Mouse (Mus musculus) ES-E14 (cell line): ENCODE measurements around the gene Sbf2. TPM values are rescaled to one million over a fixed set of nuclear protein-coding genes. Genes with fewer than 3 reads are reported as not detected.

ENCODE experiments used
- DNase-seq: peaks from one replicate; pipeline ENCODE4 v3.0.0-alpha.2; 2013; ENCODE audit warnings: low read depth, low spot score
- H3K27ac ChIP-seq: 2 replicates; pipeline ENCODE4 v1.5.1; 2012; ENCODE audit warnings: low read depth, mild to moderate bottlenecking, low read length, moderate library complexity, mixed read lengths; ENCODE audit not compliant: poor library complexity, insufficient read depth, severe bottlenecking
- H3K36me3 ChIP-seq: 2 replicates; pipeline ENCODE4 v1.6.1; 2012; ENCODE audit warnings: mild to moderate bottlenecking, low read length, moderate library complexity, mixed read lengths; ENCODE audit not compliant: control insufficient read depth, poor library complexity, insufficient read depth, severe bottlenecking
- H3K4me1 ChIP-seq, 2 experiments: fragments of 150-350 bp in 1 of 2; sonication (generic) in 1 of 2; 2 replicates each; pipeline ENCODE4 v1.6.1; 2012; ENCODE audit warnings: low read length in 2 of 2, mild to moderate bottlenecking in 1 of 2, mixed read lengths in 1 of 2; ENCODE audit not compliant: control insufficient read depth in 2 of 2, insufficient read depth in 2 of 2, poor library complexity in 1 of 2
- H3K4me3 ChIP-seq, 2 experiments: fragments of 150-350 bp in 1 of 2; sonication (generic) in 1 of 2; 2 replicates each; pipeline ENCODE4 v1.5.1; 2012; ENCODE audit warnings: low read length in 2 of 2, low read depth in 1 of 2, mild to moderate bottlenecking in 1 of 2, mixed read lengths in 1 of 2; ENCODE audit not compliant: insufficient read depth in 1 of 2, poor library complexity in 1 of 2, severe bottlenecking in 1 of 2
- H3K9ac ChIP-seq: 2 replicates; pipeline ENCODE4 v1.6.1; 2012; ENCODE audit warnings: low read depth, mild to moderate bottlenecking, low read length, mixed read lengths; ENCODE audit not compliant: poor library complexity, insufficient read depth, severe bottlenecking
- H3K9me3 ChIP-seq: fragments of 150-350 bp; sonication (generic); 2 replicates; pipeline ENCODE4 v1.6.1; 2012; ENCODE audit warnings: low read depth, mild to moderate bottlenecking, low read length; ENCODE audit not compliant: control insufficient read depth, insufficient read depth
- CHD2 ChIP-seq: IDR thresholded peaks from 2 replicates; pipeline ENCODE4 v1.6.1; 2014; ENCODE audit warnings: mild to moderate bottlenecking, low read depth, low read length, inconsistent platforms
- HCFC1 ChIP-seq: IDR thresholded peaks from 2 replicates; pipeline ENCODE4 v1.6.1; 2012; ENCODE audit warnings: low read length, inconsistent platforms, borderline replicate concordance; ENCODE audit not compliant: insufficient read depth
- MAFK ChIP-seq: IDR thresholded peaks from 2 replicates; pipeline ENCODE4 v1.6.1; 2014; ENCODE audit warnings: mild to moderate bottlenecking, low read depth, low read length, inconsistent platforms; ENCODE audit not compliant: insufficient read depth
- ZC3H11A ChIP-seq: IDR thresholded peaks from 2 replicates; pipeline ENCODE4 v1.6.1; 2012; ENCODE audit warnings: low read depth, mild to moderate bottlenecking, inconsistent platforms, low read length, borderline replicate concordance
- ZNF384 ChIP-seq: IDR thresholded peaks from 2 replicates; pipeline ENCODE4 v1.6.1; 2012; ENCODE audit warnings: low read depth, low read length, inconsistent platforms
- in situ Hi-C, 2 experiments: fragments of 600-800 bp; cut with MboI; formaldehyde crosslinking; loops; one replicate each; pipeline ENCODE4 v1.15.1; 2025; ENCODE audit warnings: low sequenced_read_pairs in 2 of 2, inconsistent platforms in 1 of 2; ENCODE audit not compliant: unreplicated experiment in 2 of 2
- total RNA-seq: library from RNA; depleted of rRNA; stranded (reverse); fragments of 300-350 nt; gene quantifications from 2 replicates; pipeline ENCODE4 v1.2.3, GENCODE M21; 2012

Gene Sbf2
- total RNA-seq, 1 experiment, result 17.4 TPM

DNA sequence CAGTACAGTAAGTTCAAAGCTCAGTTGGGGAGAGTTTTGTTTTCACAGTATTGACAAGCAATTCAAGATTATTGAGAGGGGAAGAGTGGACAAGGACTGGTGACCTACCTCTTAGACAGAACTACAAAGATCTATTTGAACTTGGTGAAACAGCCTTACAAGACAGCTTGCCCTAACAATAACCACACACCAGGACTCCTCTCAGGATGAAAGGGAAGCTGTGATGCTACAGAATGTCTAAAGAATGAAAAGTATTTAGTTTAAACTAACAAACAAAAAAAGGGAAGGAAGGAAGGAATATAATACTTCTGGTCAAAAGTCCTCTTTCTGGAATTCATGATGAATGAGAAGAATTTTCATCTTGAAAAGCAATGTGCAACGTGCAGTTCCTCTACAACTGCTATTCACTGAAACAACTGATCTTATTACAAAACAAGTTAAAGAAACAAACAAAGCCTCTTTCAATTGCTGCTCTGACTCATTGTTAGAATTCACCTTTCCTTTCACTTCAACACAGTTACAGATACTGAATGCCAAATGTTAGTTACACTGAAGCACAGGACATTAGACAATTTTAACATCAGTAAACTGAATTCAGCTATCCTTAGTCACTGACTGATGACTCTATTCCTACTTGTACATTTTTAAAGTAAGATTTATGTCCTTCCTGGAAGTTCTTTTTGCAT lies 89.5 kb downstream of the Sbf2 start:
- no peaks in the 10 kb centered on the region for H3K4me1 ChIP-seq
- H3K27ac ChIP-seq, result no peak overlapping the region
- H3K9me3 ChIP-seq, result no peaks in the 10 kb centered on the region
- no peak for DNase-seq
- no peak overlapping the region for H3K9ac ChIP-seq
- TF ChIP-seq ZNF384, result no peak
- TF ChIP-seq CHD2, result no peak
- no peak for TF ChIP-seq ZC3H11A
- no peak for TF ChIP-seq HCFC1
- TF ChIP-seq MAFK, result no peak
- H3K4me3 ChIP-seq, result no peak overlapping the region
- in situ Hi-C loops, result no loop called here
- H3K36me3 ChIP-seq, result no peaks in the 10 kb centered on the region

DNA sequence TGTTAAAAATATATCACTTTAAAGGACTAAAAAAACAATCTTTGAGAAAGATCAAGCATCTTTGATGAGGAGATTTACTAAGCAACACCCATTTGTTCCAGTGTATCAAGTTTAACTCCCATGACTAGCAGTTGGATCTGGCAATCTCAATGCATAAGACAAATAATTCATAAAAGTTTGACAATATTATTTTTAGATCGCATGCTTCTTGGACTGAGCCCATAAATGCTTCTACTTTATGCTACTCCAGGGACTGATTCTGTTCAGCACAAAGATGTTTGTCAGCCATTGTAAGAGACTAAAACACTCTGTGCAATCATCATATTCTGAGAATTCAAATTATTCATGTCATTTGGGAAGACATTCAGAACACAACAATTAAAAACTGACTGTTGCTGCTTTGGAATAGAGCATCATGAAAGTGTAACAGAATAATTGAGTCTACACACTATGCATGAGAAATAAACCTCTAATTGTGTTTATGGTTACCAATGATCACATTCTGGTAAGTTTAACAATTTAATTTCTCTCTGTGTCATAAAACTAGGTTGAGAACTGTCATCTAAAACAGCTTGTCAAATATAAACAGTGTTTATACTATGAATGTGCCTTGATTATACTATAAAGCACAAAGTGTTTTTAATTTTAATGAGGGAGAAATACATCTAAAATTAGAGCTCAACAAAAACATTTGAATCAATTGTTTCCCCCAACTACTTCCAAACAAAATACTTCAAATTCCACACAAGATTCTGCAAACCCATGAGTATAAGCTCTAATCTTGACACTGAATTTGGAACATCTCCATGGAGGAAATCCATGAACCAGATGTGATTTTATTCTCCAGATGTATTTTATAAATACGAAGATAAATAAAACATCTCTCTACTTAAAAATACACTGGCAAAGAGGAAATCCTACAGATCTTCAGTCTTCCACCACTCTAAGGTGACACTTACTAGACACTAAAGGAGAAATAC lies 98.2 kb downstream of the Sbf2 start:
- TF ChIP-seq MAFK (no peak), ZNF384 (no peak), HCFC1 (no peak), ZC3H11A (no peak), CHD2 (no peak)
- in situ Hi-C loops, result no loop called here
- no peak overlapping the region for H3K4me3 ChIP-seq

DNA sequence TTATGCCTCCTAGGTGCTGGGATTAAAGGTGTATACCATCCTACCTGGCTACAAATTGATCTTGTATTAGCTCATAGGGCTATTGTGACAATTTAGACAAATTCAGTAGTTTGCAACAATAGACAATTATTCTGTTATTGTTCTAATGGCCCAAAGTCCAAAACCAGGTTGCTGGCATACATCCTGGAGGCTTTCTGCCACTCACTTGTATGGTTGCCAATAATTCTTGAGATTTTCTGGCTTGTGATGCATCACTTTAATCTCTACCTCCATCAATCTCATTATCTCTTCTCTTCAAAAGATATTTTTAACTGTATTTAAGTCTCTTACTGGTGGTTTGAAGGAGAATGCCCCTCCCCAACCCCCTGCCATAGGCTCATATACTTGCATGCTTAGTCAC lies 100.6 kb downstream of the Sbf2 start:
- in situ Hi-C loops, result no loop called here
- no peaks in the 10 kb centered on the region for H3K9me3 ChIP-seq
- no peak for TF ChIP-seq ZC3H11A
- no peak for TF ChIP-seq CHD2
- no peak for TF ChIP-seq MAFK
- TF ChIP-seq HCFC1, result no peak
- TF ChIP-seq ZNF384, result no peak
- no peak overlapping the region for H3K27ac ChIP-seq
- H3K36me3 ChIP-seq, result no peaks in the 10 kb centered on the region
- H3K9ac ChIP-seq, result no peak overlapping the region
- no peak for DNase-seq
- H3K4me1 ChIP-seq, result no peaks in the 10 kb centered on the region
- H3K4me3 ChIP-seq, result no peak overlapping the region

More for the DNA sequence above, 98.2 kb downstream of the Sbf2 start:
- H3K27ac ChIP-seq, result no peak overlapping the region
- H3K9ac ChIP-seq, result no peak overlapping the region
- DNase-seq, result no peak
- H3K4me1 ChIP-seq, result no peaks in the 10 kb centered on the region
- no peaks in the 10 kb centered on the region for H3K36me3 ChIP-seq
- H3K9me3 ChIP-seq, result no peaks in the 10 kb centered on the region

DNA sequence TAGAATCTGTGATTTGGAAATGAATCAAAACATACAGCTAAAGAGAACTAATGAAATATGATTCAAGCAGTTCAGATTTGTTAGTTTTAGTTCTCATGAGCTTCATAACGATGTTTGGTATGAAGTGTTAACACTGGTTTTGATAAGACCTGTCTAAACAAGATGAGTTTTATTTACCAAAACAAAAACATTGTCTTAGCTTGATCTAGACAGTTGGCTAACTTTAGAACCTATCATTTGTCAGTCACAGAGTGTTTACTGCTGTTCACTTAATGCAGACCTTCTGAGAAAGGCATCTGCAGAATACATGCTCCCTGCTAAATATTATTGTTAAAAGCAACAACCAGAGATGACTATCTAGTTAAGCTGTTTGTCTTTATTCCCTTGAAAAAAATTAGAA lies 116.1 kb downstream of the Sbf2 start:
- no peaks in the 10 kb centered on the region for H3K4me1 ChIP-seq
- no peak overlapping the region for H3K9ac ChIP-seq
- H3K4me3 ChIP-seq, result no peak overlapping the region
- TF ChIP-seq MAFK (no peak), HCFC1 (no peak), CHD2 (no peak), ZC3H11A (no peak), ZNF384 (no peak)
- H3K27ac ChIP-seq, result no peak overlapping the region
- no peaks in the 10 kb centered on the region for H3K36me3 ChIP-seq
- DNase-seq, result no peak
- in situ Hi-C loops, result no loop called here
- H3K9me3 ChIP-seq, result no peaks in the 10 kb centered on the region
